Mouse (Mus musculus): Measurements from ENCODE around the gene Clec2i. TPM values are rescaled to one million over a fixed set of nuclear protein-coding genes. Genes with fewer than 3 reads are reported as not detected.

The Clec2i gene
- total and polyA plus RNA-seq, 3 experiments: not detected

GRCm38 (mm10) chr6:128843479-128843992 is 43.9 kb upstream of the Clec2i start:
- H3K4me1 ChIP-seq (ENCODE audit: control insufficient read depth in 1 of 2, insufficient read depth in 2 of 2, low read length in 2 of 2): peaks cover 4 to 20% of the 10 kb centered on the region in 2 experiments; a peak in 3 of 4 replicates
- no peaks in the 10 kb centered on the region for H3K9me3 ChIP-seq (replicated peaks; ENCODE audit: insufficient read depth, low read length)
- H3K27ac ChIP-seq (ENCODE audit: control insufficient read depth, low read depth, low read length): peak overlapping the region; percentile 75
- H3K27me3 ChIP-seq (ENCODE audit: control insufficient read depth in 1 of 2, insufficient read depth in 2 of 2, low read length in 2 of 2): no peaks in the 10 kb centered on the region
- H3K36me3 ChIP-seq (ENCODE audit: control insufficient read depth in 1 of 2, insufficient read depth in 2 of 2, low read length in 2 of 2): peaks cover 0 to 15% of the 10 kb centered on the region in 2 experiments; a peak in 2 of 4 replicates
- peak overlapping the region; percentile 71 to 77 for H3K4me3 ChIP-seq (ENCODE audit: control insufficient read depth in 1 of 2, insufficient read depth in 1 of 2, low read depth in 2 of 2, low read length in 2 of 2)
- peak; percentile 90 for DNase-seq (ENCODE audit: low read depth, low spot score)
- TF ChIP-seq HCFC1 (IDR thresholded peaks at IDR 0.05; ENCODE audit: low read depth, low read length) (no peak), USF2 (IDR thresholded peaks at IDR 0.05; ENCODE audit: borderline replicate concordance in 1 of 2, insufficient read depth in 1 of 2, low read depth in 1 of 2, low read length in 2 of 2) (no peak), ZC3H11A (IDR thresholded peaks at IDR 0.05; ENCODE audit: low read depth, low read length) (no peak), ZNF384 (IDR thresholded peaks at IDR 0.05; ENCODE audit: low read depth, low read length) (no peak), E2F4 (IDR thresholded peaks at IDR 0.05; ENCODE audit: borderline replicate concordance, low read depth, low read length) (no peak), MAX (IDR thresholded peaks at IDR 0.05; ENCODE audit: low read length) (0 out of 2 replicates have a peak, but pooled peaks have one; percentile 34), EP300 (IDR thresholded peaks at IDR 0.05; ENCODE audit: low read depth in 1 of 2, low read length in 2 of 2) (peak in 1 of 2 experiments; percentile 21; a peak in 1 of 4 replicates), BHLHE40 (IDR thresholded peaks at IDR 0.05; ENCODE audit: borderline replicate concordance, low read depth, low read length) (no peak), ELF1 (IDR thresholded peaks at IDR 0.05; ENCODE audit: low read depth, low read length) (0 out of 2 replicates have a peak, but pooled peaks have one; percentile 27), TAL1 (IDR thresholded peaks at IDR 0.05; ENCODE audit: low read length) (no peak), NELFE (IDR thresholded peaks at IDR 0.05; ENCODE audit: low read depth, low read length) (no peak), SIN3A (IDR thresholded peaks at IDR 0.05; ENCODE audit: low read length) (0 out of 2 replicates have a peak, but pooled peaks have one; percentile 51), MYB (IDR thresholded peaks at IDR 0.05; ENCODE audit: low read depth, low read length) (no peak), POLR2A (IDR thresholded peaks at IDR 0.05; ENCODE audit: control insufficient read depth in 1 of 2, insufficient read depth in 1 of 2, low read depth in 1 of 2, low read length in 2 of 2, poor library complexity in 1 of 2) (0 out of 4 replicates have a peak, but pooled peaks of 1 of the 2 experiments have one; percentile 37), TCF12 (IDR thresholded peaks at IDR 0.05; ENCODE audit: low read depth, low read length) (0 out of 2 replicates have a peak, but pooled peaks have one; percentile 12), JUND (IDR thresholded peaks at IDR 0.05; ENCODE audit: low read depth, low read length) (no peak), GATA1 (IDR thresholded peaks at IDR 0.05; ENCODE audit: low read depth, low read length) (no peak), CHD1 (IDR thresholded peaks at IDR 0.05; ENCODE audit: low read depth, low read length) (no peak), RAD21 (IDR thresholded peaks at IDR 0.05; ENCODE audit: low read depth, low read length) (no peak), POLR2AphosphoS2 (IDR thresholded peaks at IDR 0.05; ENCODE audit: low read length) (no peak), NRF1 (IDR thresholded peaks at IDR 0.05; ENCODE audit: insufficient read depth, low read depth, low read length, poor library complexity, severe bottlenecking) (0 out of 2 replicates have a peak, but pooled peaks have one; percentile 27), RCOR1 (IDR thresholded peaks at IDR 0.05; ENCODE audit: low read depth, low read length) (peak; percentile 50; the same call in 1 of the 2 replicates), TBP (IDR thresholded peaks at IDR 0.05; ENCODE audit: low read depth, low read length) (peak; percentile 97), MXI1 (IDR thresholded peaks at IDR 0.05; ENCODE audit: low read depth, low read length) (peak; percentile 70), MAZ (IDR thresholded peaks at IDR 0.05; ENCODE audit: low read depth, low read length) (peak; percentile 67; the same call in 1 of the 2 replicates), MEF2A (IDR thresholded peaks at IDR 0.05; ENCODE audit: extremely low read depth, insufficient replicate concordance, low read depth, low read length, poor library complexity, severe bottlenecking) (no peak), GABPA (IDR thresholded peaks at IDR 0.05; ENCODE audit: low read depth, low read length) (no peak), MYC (IDR thresholded peaks at IDR 0.05; ENCODE audit: low read depth, low read length) (0 out of 2 replicates have a peak, but pooled peaks have one; percentile 27), ZMIZ1 (IDR thresholded peaks at IDR 0.05; ENCODE audit: low read depth, low read length) (no peak)
- H3K9ac ChIP-seq (ENCODE audit: control insufficient read depth, low read depth, low read length, poor library complexity, severe bottlenecking): peak overlapping the region; percentile 64
- H3K79me2 ChIP-seq (ENCODE audit: control insufficient read depth, insufficient read depth, low read length, poor library complexity): no peaks in the 10 kb centered on the region; the same call in 1 of the 2 replicates
